Mouse (Mus musculus) bone marrow, adult 2 months (tissue): ENCODE data around the gene Krt25.

Source experiments
- CTCF ChIP-seq: fragments of 200-500 bp; IDR thresholded peaks from 2 replicates; pipeline ENCODE4 v1.5.1; 2011; ENCODE audit warnings: low read length, control low read depth; ENCODE audit not compliant: control insufficient read depth, insufficient read depth
- POLR2A ChIP-seq: fragments of 200-500 bp; IDR thresholded peaks from 2 replicates; pipeline ENCODE4 v1.6.1; 2011; ENCODE audit warnings: low read depth, mild to moderate bottlenecking, control low read depth, low read length, borderline replicate concordance; ENCODE audit not compliant: control insufficient read depth

GRCm38 (mm10) chr11:99275624-99276023, 47.1 kb downstream of the Krt25 start:
- TF ChIP-seq CTCF = no peak
- no peak for TF ChIP-seq POLR2A
